In genomic region chr5:20703304-20703700, GRCm38 (mm10) we compare ENCODE assay signal across 7 mouse cellular contexts.
DNase-seq lines count a peak whose midpoint lies in the region; ATAC-seq and TF ChIP-seq lines count a peak whose summit lies in the region.

No protein-coding gene starts in this region.

- no peak overlapping the region for H3K9ac ChIP-seq in lung, embryonic 15.5 days
- H3K9ac ChIP-seq in forebrain, embryonic 13.5 days, result peak overlapping the region; percentile 95
- H3K9ac ChIP-seq in limb, embryonic 12.5 days (replicated peaks), result no peak overlapping the region
- H3K9ac ChIP-seq in stomach, postnatal 0 days (ENCODE audit: low read length), result no peak overlapping the region

- no peaks in the 10 kb centered on the region for H3K36me3 ChIP-seq in lung, embryonic 15.5 days
- no peaks in the 10 kb centered on the region for H3K36me3 ChIP-seq in forebrain, embryonic 13.5 days (ENCODE audit: poor library complexity, severe bottlenecking)
- H3K36me3 ChIP-seq in limb, embryonic 12.5 days, result no peaks in the 10 kb centered on the region
- H3K36me3 ChIP-seq in stomach, postnatal 0 days (ENCODE audit: control insufficient read depth, insufficient read depth, low read length), result no peaks in the 10 kb centered on the region

- H3K4me3 ChIP-seq in lung, embryonic 15.5 days, result peak overlapping the region; percentile 81
- no peak overlapping the region for H3K4me3 ChIP-seq in lung, adult 2 months (replicated peaks; ENCODE audit: extremely low read depth, low read depth, low read length)
- peak overlapping the region; percentile 74 for H3K4me3 ChIP-seq in forebrain, embryonic 13.5 days
- peak overlapping the region; percentile 69 for H3K4me3 ChIP-seq in limb, embryonic 12.5 days (replicated peaks)
- H3K4me3 ChIP-seq in stomach, postnatal 0 days (ENCODE audit: low read depth, low read length), result no peak overlapping the region

- TF ChIP-seq EP300 in stomach, postnatal 0 days (optimal IDR thresholded peaks at IDR 0.05), result no peak

- WGBS in lung, embryonic 15.5 days, result 66% methylated on average over 5 of the region's 5 CpGs
- 55% methylated on average over 5 of the region's 5 CpGs for WGBS in lung, adult 2 months
- WGBS in forebrain, embryonic 13.5 days, result 46% methylated on average over 5 of the region's 5 CpGs
- WGBS in limb, embryonic 12.5 days, result 67% methylated on average over 5 of the region's 5 CpGs
- 79% methylated on average over 5 of the region's 5 CpGs for WGBS in stomach, postnatal 0 days

- DNase-seq in lung, adult 2 months, result no peak
- no peak for DNase-seq in stomach, postnatal 0 days (ENCODE audit: low spot score)
- no peak for DNase-seq in urinary bladder, adult 2 months (ENCODE audit: low spot score)
- no peak for DNase-seq in Muller cell, postnatal 12 days (ENCODE audit: inconsistent ontology term)

- TF ChIP-seq CTCF in lung, adult 2 months (IDR thresholded peaks at IDR 0.05; ENCODE audit: insufficient read depth, low read length), result no peak
- TF ChIP-seq CTCF in stomach, postnatal 0 days (IDR thresholded peaks at IDR 0.05; ENCODE audit: low read depth), result no peak

- no peaks in the 10 kb centered on the region for H3K9me3 ChIP-seq in lung, embryonic 15.5 days
- no peaks in the 10 kb centered on the region for H3K9me3 ChIP-seq in forebrain, embryonic 13.5 days (replicated peaks)
- H3K9me3 ChIP-seq in limb, embryonic 12.5 days, result no peaks in the 10 kb centered on the region
- no peaks in the 10 kb centered on the region for H3K9me3 ChIP-seq in stomach, postnatal 0 days (ENCODE audit: control insufficient read depth, low read length)

- H3K27ac ChIP-seq in lung, embryonic 15.5 days, result no peak overlapping the region
- no peak overlapping the region for H3K27ac ChIP-seq in forebrain, embryonic 13.5 days
- no peak overlapping the region for H3K27ac ChIP-seq in limb, embryonic 12.5 days
- no peak overlapping the region for H3K27ac ChIP-seq in stomach, postnatal 0 days (replicated peaks)

- TF ChIP-seq POLR2A in lung, adult 2 months (IDR thresholded peaks at IDR 0.05; ENCODE audit: borderline replicate concordance, extremely low read depth, low read depth, low read length), result no peak

- peak overlapping the region; percentile 92 for H3K4me2 ChIP-seq in lung, embryonic 15.5 days
- peak overlapping the region; percentile 73 for H3K4me2 ChIP-seq in forebrain, embryonic 13.5 days
- peak overlapping the region; percentile 70 for H3K4me2 ChIP-seq in limb, embryonic 12.5 days
- peak overlapping the region; percentile 78 for H3K4me2 ChIP-seq in stomach, postnatal 0 days (replicated peaks; ENCODE audit: low read depth)

- peaks cover 6% of the 10 kb centered on the region; the same call in 1 of the 2 replicates for H3K4me1 ChIP-seq in lung, embryonic 15.5 days
- H3K4me1 ChIP-seq in lung, adult 2 months (ENCODE audit: control insufficient read depth, insufficient read depth, low read length), result no peaks in the 10 kb centered on the region
- H3K4me1 ChIP-seq in forebrain, embryonic 13.5 days, result peaks cover 14% of the 10 kb centered on the region
- 0 out of 2 replicates have a peak, but pooled peaks cover 3% of the 10 kb centered on the region for H3K4me1 ChIP-seq in limb, embryonic 12.5 days (replicated peaks)
- no peaks in the 10 kb centered on the region for H3K4me1 ChIP-seq in stomach, postnatal 0 days (replicated peaks; ENCODE audit: control insufficient read depth, insufficient read depth)

- no peak for ATAC-seq in lung, embryonic 15.5 days (ENCODE audit: borderline replicate concordance, extremely low read depth, low FRiP score, low TSS enrichment)
- ATAC-seq in forebrain, embryonic 13.5 days, result no peak
- ATAC-seq in limb, embryonic 12.5 days (ENCODE audit: insufficient number of reproducible peaks, insufficient read depth, low FRiP score, low TSS enrichment, low read depth), result no peak
- no peak for ATAC-seq in stomach, postnatal 0 days (ENCODE audit: low FRiP score, low TSS enrichment)

- H3K27me3 ChIP-seq in lung, embryonic 15.5 days, result no peaks in the 10 kb centered on the region
- no peaks in the 10 kb centered on the region for H3K27me3 ChIP-seq in forebrain, embryonic 13.5 days
- H3K27me3 ChIP-seq in limb, embryonic 12.5 days, result no peaks in the 10 kb centered on the region; the same call in 1 of the 2 replicates
- H3K27me3 ChIP-seq in stomach, postnatal 0 days (ENCODE audit: control insufficient read depth, insufficient read depth, low read length), result no peaks in the 10 kb centered on the region

Comparison
In these comparisons a context has a peak if more than half of its experiments do, and no peak if none do; other contexts are left out.
1. H3K4me3 ChIP-seq: peak in lung, embryonic 15.5 days (single experiment), forebrain, embryonic 13.5 days (single experiment) and limb, embryonic 12.5 days (single experiment); none in lung, adult 2 months (single experiment) and stomach, postnatal 0 days (single experiment).
2. Peak in every context shown above with its lines, with median percentiles within 50 percentile points of each other: H3K4me2 ChIP-seq.